Mouse (Mus musculus): ENCODE data around the gene Xxylt1.

DNA sequence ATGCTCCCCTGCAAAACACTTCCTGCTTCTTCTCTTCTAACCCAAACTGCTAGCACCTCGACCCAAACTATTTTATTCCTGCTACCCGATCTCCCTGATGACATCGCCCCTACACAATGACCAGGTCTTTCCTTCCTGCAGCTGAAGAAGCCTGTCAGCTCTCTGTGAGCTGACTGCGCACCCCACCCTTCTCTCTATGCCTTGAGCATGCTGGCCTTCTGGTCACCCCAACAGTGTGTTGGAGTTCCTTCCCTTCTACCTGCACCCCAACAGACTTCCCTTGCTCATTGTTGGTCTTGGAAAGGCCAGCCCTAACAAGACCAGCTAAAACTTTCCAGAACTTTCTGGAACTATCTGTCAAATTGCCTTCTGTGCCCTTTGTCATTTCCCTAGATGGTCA is 137.3 kb downstream of the Xxylt1 start:
- TF ChIP-seq POLR2A (IDR thresholded peaks at IDR 0.05; ENCODE audit: borderline replicate concordance, insufficient read depth, low read length): no peak
- no peak for TF ChIP-seq CTCF (IDR thresholded peaks at IDR 0.05; ENCODE audit: borderline replicate concordance, insufficient read depth, low read depth, low read length)
